Mouse (Mus musculus) activated CD4-positive, CD25-positive, alpha-beta regulatory T cell, adult 4 months (primary cell): ENCODE results near the gene Lrtm2. TPM values are rescaled to one million over a fixed set of nuclear protein-coding genes. Genes with fewer than 3 reads are reported as not detected.

Experiments
- polyA plus RNA-seq, 2 experiments: library from polyadenylated mRNA; unstranded; fragments of 100-300 nt; shearing (Covaris generic); gene quantifications; one replicate each; pipeline ENCODE4 v1.2.1; 2017

Gene Lrtm2
- polyA plus RNA-seq, 2 experiments from 2014 or later = not detected

Other genes starting within 250 kb of the Lrtm2 start
- 10 to 100 TPM; 10.7 to 20.0 TPM for gene Dcp1b, start 155.5 kb downstream of the Lrtm2 start, polyA plus RNA-seq
- 1 to 10 TPM; 1.1 TPM for gene Cacna1c, start 134.3 kb downstream of the Lrtm2 start, polyA plus RNA-seq
- 1 to 10 TPM; 6.8 to 7.1 TPM for gene Cacna2d4, start 94.2 kb downstream of the Lrtm2 start, polyA plus RNA-seq
- 10 to 100 TPM; 10.1 to 11.5 TPM for gene Adipor2, start 86.9 kb upstream of the Lrtm2 start, polyA plus RNA-seq
- gene Fbxl14, start 148.9 kb upstream of the Lrtm2 start, polyA plus RNA-seq = 10 to 100 TPM; 13.2 to 15.8 TPM
- not detected for gene Wnt5b, start 213.6 kb upstream of the Lrtm2 start, polyA plus RNA-seq